Mouse (Mus musculus) neural tube, embryonic 10.5 days (tissue): ENCODE data around the gene Stxbp6.

ENCODE experiments used
- DNase-seq: peaks from one replicate; pipeline ENCODE4 v3.0.0-alpha.2; 2017; ENCODE audit warnings: low spot score; ENCODE audit errors: extremely low spot score

The Stxbp6 gene

DNA sequence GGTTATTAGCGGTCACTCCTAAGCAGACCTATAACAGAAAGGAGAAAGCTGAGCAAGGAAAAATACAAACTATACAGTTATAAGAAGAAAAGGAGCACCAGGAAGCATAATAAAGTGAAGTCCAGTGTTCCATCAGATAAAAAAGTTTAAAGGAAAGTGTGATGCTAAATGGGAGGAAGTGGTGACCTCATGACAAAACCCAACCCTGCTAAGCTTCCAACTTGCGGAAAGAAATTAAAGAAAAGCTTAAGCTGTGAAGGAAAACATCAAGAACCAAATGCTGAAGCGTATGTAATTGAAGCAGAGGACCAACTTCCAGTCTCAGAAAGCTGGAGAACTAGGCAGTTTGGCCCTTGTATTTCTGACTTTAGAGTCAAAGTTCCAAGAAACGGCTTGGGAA is 77.1 kb downstream of the Stxbp6 start:
- no peak for DNase-seq

- DNase-seq: no peak
Observed at GRCm38 (mm10) chr12:44996897-44997296, 77.6 kb downstream of the Stxbp6 start.

DNA sequence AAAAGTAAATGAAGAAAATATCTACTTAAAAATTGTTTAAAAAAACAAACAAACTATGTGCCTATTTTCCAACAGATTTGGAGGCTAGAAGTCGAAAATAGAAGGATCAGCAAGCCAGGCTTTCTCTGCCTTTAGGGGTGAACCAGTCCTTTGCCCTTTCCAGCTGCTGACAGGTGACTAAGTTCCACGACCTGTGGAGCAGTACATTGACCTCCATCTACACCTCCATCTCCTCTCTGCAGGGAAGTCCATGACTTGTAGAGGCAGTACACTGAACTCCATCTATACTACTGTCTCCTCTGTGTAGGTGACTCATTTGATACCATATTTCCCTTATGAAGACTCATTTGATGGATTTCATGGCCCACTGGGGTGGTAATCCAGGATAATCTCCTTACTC is 78.2 kb downstream of the Stxbp6 start:
- DNase-seq: no peak

- DNase-seq: no peak
Observed at GRCm38 (mm10) chr12:44993391-44993790, 81.1 kb downstream of the Stxbp6 start.

GRCm38 (mm10) chr12:44992847-44993246 is 81.7 kb downstream of the Stxbp6 start:
- no peak for DNase-seq

- DNase-seq: no peak
Observed at GRCm38 (mm10) chr12:44990379-44990778, 84.1 kb downstream of the Stxbp6 start.

GRCm38 (mm10) chr12:44989011-44989410 is 85.5 kb downstream of the Stxbp6 start:
- DNase-seq: no peak

GRCm38 (mm10) chr12:44987762-44988161 is 86.7 kb downstream of the Stxbp6 start:
- no peak for DNase-seq

DNA sequence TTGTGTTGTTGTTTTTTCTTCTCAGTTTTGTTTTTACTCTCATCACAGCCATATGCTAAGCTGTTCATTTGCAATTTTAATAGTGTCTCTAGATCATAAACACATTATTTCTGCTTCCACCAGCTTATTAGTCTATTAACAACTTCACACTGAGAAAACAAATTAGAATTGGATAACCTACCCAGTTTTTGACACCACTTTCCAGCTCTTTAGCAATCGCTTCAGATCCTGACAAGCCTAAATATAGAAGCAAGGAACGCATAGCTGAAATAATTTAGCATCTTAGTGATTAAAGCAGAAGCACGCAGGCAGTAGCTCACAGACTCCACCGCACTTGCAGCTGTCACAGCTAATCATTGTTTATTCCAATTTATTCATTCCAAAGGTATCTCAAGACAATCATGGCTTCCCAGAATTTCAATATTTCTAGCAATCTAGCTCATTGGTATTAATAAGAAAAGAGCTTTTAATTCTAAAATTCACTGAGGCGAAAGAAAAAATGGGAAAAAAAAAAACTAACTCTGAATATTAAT is 95.1 kb downstream of the Stxbp6 start:
- no peak for DNase-seq

DNA sequence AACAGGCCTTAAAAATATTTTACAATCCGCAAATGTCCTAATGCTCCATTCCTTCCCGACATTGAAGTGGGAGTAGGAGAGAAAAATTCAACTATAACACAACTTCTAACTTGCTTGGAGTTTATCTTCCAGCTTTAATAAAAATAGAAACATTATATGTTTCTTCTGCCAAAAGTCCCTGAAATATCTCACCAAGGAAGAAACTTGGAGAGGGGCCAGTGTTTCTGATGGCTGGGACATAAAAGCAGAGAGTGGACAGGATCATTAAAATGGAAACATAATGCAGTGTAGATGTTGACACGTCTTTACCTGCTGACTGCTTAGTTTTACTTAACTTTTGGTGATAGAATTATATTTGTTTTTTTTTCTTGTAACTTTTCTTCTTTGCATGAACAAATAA is 99.2 kb downstream of the Stxbp6 start:
- DNase-seq: no peak

DNA sequence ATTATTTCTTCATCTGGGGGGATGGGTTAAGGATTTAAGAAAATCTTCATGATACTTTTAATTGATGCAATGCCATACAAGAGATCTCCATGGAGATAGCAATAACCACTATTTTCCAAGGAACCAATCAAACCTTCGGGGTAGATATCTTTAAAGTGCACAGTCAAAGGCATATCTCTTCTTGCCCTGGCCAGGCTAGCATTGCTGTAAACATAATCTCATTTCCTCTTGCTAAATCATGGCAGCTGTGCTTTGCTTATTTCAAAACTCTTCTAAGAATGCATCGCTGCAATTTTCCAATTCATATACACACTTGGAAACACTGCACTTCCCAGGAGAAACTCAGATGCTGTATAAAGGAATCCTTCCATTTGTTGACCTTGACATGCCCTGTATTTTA is 103.0 kb downstream of the Stxbp6 start:
- no peak for DNase-seq

GRCm38 (mm10) chr12:44967448-44967847 is 107.1 kb downstream of the Stxbp6 start:
- no peak for DNase-seq

GRCm38 (mm10) chr12:44957474-44957873 is 117.0 kb downstream of the Stxbp6 start:
- DNase-seq: no peak

DNA sequence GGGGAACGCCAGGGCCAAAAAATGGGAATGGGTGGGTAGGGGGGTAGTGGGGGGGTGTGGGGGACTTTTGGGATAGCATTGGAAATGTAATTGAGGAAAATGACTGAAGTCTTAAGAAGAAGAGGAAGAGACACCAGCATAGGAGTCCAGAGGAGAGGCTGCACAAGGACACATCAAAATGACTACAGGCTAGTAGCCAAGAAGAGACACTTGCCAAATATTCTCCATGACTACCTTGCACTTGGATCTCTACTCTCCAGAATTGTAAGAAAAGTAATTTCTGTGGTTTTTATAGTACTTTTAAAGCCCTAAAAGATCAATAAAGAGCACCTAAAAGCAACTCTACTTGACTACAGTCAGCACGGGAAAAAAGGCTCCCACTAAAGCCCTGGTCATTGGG is 121.4 kb downstream of the Stxbp6 start:
- no peak for DNase-seq

DNA sequence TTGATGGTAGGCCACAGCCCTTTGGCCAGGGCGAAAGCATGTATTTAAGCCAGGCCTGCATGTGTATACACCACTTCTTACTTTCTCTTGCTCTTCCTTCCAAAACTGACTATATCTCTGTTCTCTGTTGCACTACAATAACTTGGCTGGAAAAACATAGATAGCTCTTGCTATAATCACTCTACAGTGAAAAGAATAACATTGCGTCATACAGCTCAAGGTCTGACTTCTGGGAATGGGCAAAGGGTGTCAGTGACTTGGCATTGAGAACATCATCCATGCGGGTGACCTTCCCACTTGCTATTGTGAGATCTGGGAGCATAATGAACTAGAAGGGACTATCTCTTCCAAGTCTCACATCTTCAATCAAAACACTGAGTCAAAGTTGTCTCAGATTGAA is 122.4 kb downstream of the Stxbp6 start:
- DNase-seq: no peak

GRCm38 (mm10) chr12:44950559-44950958 is 124.0 kb downstream of the Stxbp6 start:
- DNase-seq: no peak

DNA sequence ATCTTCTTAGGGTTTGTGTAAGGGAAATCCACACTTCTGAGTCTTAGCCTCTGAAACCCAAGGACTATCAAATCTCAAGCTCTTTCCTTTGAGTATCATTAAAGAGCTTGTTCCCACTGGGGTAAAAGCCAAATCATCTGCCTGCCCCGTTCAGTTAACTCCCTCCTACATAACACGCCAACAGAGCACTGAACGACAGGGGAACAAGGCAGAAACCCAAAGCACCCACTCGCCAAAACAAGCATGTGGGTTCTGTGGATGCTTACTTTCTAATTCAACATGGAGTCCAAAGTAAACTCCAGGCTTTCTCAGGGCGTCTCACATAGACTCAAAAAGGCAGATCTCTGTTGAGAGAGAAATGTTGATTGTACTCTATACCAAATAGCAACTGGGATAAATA is 126.7 kb downstream of the Stxbp6 start:
- DNase-seq: no peak

DNA sequence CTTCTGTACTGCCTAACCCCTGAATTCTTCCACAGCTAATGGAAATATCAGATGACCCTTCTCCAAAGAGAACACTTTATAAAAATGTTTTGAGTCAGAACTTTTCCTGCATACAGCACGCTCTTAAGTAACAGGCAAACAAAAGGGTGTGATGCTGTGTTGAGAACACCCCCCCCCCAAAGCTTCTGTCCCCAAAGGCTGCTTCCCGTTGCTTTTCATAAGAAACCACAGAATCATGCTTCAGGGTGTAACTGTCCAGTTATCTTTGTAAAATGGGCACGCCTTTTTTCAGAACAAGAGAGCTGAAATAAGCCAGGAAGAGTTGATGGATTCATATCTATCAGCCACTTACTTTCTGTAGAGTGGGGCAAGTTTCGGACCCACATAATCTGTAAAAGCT is 134.2 kb downstream of the Stxbp6 start:
- no peak for DNase-seq

GRCm38 (mm10) chr12:44939106-44939505 is 135.4 kb downstream of the Stxbp6 start:
- DNase-seq: no peak

GRCm38 (mm10) chr12:44932954-44933353 is 141.6 kb downstream of the Stxbp6 start:
- DNase-seq: no peak

DNA sequence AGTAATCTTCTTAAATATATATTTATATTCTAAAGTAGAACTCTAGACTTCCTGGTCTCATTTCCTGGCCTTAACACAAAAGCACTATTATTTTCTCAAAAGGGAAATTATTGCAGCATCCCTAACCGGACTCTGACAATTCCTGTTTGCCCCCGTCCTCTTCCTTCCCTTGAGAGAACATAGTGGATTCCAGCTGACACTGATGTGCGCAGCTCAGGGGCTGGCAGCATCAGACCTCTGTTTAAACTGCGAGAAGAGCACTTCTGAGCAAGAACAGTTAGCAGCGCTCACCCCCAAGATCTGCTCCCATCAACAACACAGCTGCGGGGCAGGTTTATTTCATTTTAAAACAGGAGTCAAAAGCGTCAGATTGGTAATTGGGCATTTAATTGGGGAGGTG is 142.8 kb downstream of the Stxbp6 start:
- DNase-seq: no peak

DNA sequence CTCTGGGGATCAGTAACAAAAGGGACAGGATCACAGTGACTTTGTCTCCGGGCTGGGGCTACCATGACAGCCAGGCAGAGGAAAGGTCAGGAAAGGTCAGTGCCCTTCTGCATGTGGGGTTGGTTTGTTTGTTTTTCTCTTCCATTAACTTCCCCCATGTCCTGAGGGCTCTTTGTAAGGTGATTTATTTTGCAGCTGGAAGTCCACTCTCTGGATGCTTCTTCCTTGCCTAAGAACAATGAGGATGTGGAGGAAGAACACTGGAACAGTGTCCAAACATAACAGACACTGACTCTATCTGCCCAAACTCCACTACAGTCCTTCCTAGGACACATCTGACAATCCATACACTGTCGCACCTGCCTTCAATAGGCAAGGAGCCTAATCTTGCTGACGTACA is 146.1 kb downstream of the Stxbp6 start:
- DNase-seq: peak; percentile 39

GRCm38 (mm10) chr12:44925901-44926300 is 148.6 kb downstream of the Stxbp6 start:
- DNase-seq: no peak

- no peak for DNase-seq
Observed at GRCm38 (mm10) chr12:44923273-44923672, 151.2 kb downstream of the Stxbp6 start.
